Comparison of ENCODE assay signal across 29 mouse cellular contexts in genomic region chr11:18075840-18076435, GRCm38 (mm10).
A peak's percentile ranks its signal among the peaks of the same experiment; 100 is the strongest.
DNase-seq lines count a peak whose midpoint lies in the region; ATAC-seq lines count a peak whose summit lies in the region.
"Had no signal": no experiment of that assay in that cellular context is flagged by ENCODE, and none has a peak within 500 bp of the region (broad histone marks: within the 10 kb centered on the region; RNA-seq: fewer than 3 reads in every experiment).

No protein-coding gene starts in this region.

- H3K4me2 ChIP-seq in hindbrain, embryonic 14.5 days (replicated peaks): no peak overlapping the region
- H3K4me2 ChIP-seq: embryonic facial prominence, embryonic 15.5 days; heart, embryonic 11.5 days; intestine, embryonic 15.5 days; limb, embryonic 12.5 days; liver, embryonic 15.5 days; lung, embryonic 14.5 days; neural tube, embryonic 12.5 days had no signal

- WGBS in hindbrain, embryonic 10.5 days: 73% methylated on average over 4 of the region's 4 CpGs
- 53% methylated on average over 4 of the region's 4 CpGs for WGBS in hindbrain, embryonic 14.5 days

- H3K4me1 ChIP-seq in hindbrain, embryonic 10.5 days (replicated peaks): 0 out of 2 replicates have a peak, but pooled peaks cover 5% of the 10 kb centered on the region
- H3K4me1 ChIP-seq in hindbrain, embryonic 14.5 days (replicated peaks; ENCODE audit: control insufficient read depth, insufficient read depth, low read length): no peaks in the 10 kb centered on the region
- H3K4me1 ChIP-seq: embryonic facial prominence, embryonic 10.5 days; embryonic facial prominence, embryonic 15.5 days; intestine, embryonic 15.5 days; limb, embryonic 12.5 days; liver, embryonic 15.5 days; midbrain, embryonic 10.5 days; neural tube, embryonic 12.5 days had no signal

- peak; percentile 77 for ATAC-seq in hindbrain, embryonic 14.5 days (ENCODE audit: low FRiP score)
- ATAC-seq: intestine, embryonic 15.5 days; midbrain, embryonic 16.5 days had no signal

- H3K27ac ChIP-seq in hindbrain, embryonic 10.5 days: no peak overlapping the region
- peak overlapping the region; percentile 9; the same call in 1 of the 2 replicates for H3K27ac ChIP-seq in hindbrain, embryonic 14.5 days
- H3K27ac ChIP-seq: embryonic facial prominence, embryonic 10.5 days; embryonic facial prominence, embryonic 15.5 days; intestine, embryonic 15.5 days; limb, embryonic 12.5 days; liver, embryonic 15.5 days; midbrain, embryonic 10.5 days; neural tube, embryonic 12.5 days; stomach, postnatal 0 days had no signal

- H3K4me3 ChIP-seq in hindbrain, embryonic 10.5 days: no peak overlapping the region
- H3K4me3 ChIP-seq in hindbrain, embryonic 14.5 days (replicated peaks; ENCODE audit: low read length): no peak overlapping the region
- H3K4me3 ChIP-seq: embryonic facial prominence, embryonic 10.5 days; embryonic facial prominence, embryonic 15.5 days; intestine, embryonic 15.5 days; limb, embryonic 12.5 days; liver, embryonic 15.5 days; midbrain, embryonic 10.5 days; myocyte; neural tube, embryonic 12.5 days had no signal

- H3K9ac ChIP-seq in hindbrain, embryonic 14.5 days: no peak overlapping the region
- H3K9ac ChIP-seq: embryonic facial prominence, embryonic 15.5 days; intestine, embryonic 15.5 days; limb, embryonic 12.5 days; liver, embryonic 15.5 days; lung, embryonic 14.5 days; neural tube, embryonic 12.5 days had no signal

- DNase-seq in left cerebral cortex, postnatal 4 days: peak; percentile 39
- DNase-seq in left cerebral cortex, adult 8-10 months (ENCODE audit: low spot score in 2 of 2): no peak
- peak; percentile 25 for DNase-seq in hindbrain, embryonic 10.5 days (ENCODE audit: low spot score)
- peak; percentile 57 for DNase-seq in hindbrain, embryonic 14.5 days (ENCODE audit: low spot score)
- no peak for DNase-seq in urinary bladder, postnatal 25 days (ENCODE audit: low spot score)
- DNase-seq in gastrocnemius, postnatal 4 days (ENCODE audit: low spot score in 2 of 2): no peak
- DNase-seq: adrenal gland, postnatal 25 days; B cell, adult 2 months; cerebellum, adult 18-20 months; gastrocnemius, postnatal 25 days; heart, adult 18-20 months; kidney, adult 9 months; kidney, postnatal 10 days; lung, embryonic 14.5 days; lung, postnatal 14 days; right cerebral cortex, postnatal 4 days; thymus, adult 2 months; thymus, postnatal 36 days had no signal

- H3K36me3 ChIP-seq in hindbrain, embryonic 10.5 days: no peaks in the 10 kb centered on the region
- no peaks in the 10 kb centered on the region for H3K36me3 ChIP-seq in hindbrain, embryonic 14.5 days (replicated peaks; ENCODE audit: control insufficient read depth, insufficient read depth)
- H3K36me3 ChIP-seq: embryonic facial prominence, embryonic 10.5 days; embryonic facial prominence, embryonic 15.5 days; intestine, embryonic 15.5 days; limb, embryonic 12.5 days; liver, embryonic 15.5 days; midbrain, embryonic 10.5 days; neural tube, embryonic 12.5 days had no signal

- H3K9me3 ChIP-seq in hindbrain, embryonic 10.5 days: no peaks in the 10 kb centered on the region
- H3K9me3 ChIP-seq in hindbrain, embryonic 14.5 days (ENCODE audit: control insufficient read depth, low read length): no peaks in the 10 kb centered on the region
- H3K9me3 ChIP-seq: embryonic facial prominence, embryonic 10.5 days; embryonic facial prominence, embryonic 15.5 days; intestine, embryonic 15.5 days; limb, embryonic 12.5 days; liver, embryonic 15.5 days; midbrain, embryonic 10.5 days; neural tube, embryonic 12.5 days had no signal

- intact Hi-C loops in left cerebral cortex, postnatal 4 days (cut with DNase I): no loop called here

- no peaks in the 10 kb centered on the region for H3K27me3 ChIP-seq in hindbrain, embryonic 10.5 days (ENCODE audit: insufficient read depth, poor library complexity, severe bottlenecking)
- H3K27me3 ChIP-seq in hindbrain, embryonic 14.5 days (ENCODE audit: control insufficient read depth, insufficient read depth, low read length): no peaks in the 10 kb centered on the region
- H3K27me3 ChIP-seq: embryonic facial prominence, embryonic 15.5 days; intestine, embryonic 15.5 days; limb, embryonic 12.5 days; liver, embryonic 15.5 days; neural tube, embryonic 12.5 days had no signal

Comparison
In these comparisons a context has a peak if more than half of its experiments do, and no peak if none do; other contexts are left out.
1. DNase-seq: peak in left cerebral cortex, postnatal 4 days (single experiment), hindbrain, embryonic 10.5 days (single experiment) and hindbrain, embryonic 14.5 days (single experiment); none in left cerebral cortex, adult 8-10 months (0 of 2), urinary bladder, postnatal 25 days (single experiment) and gastrocnemius, postnatal 4 days (0 of 2).